Mouse (Mus musculus): Measurements from ENCODE around the gene Slc30a1.

Gene Slc30a1

GRCm38 (mm10) chr1:191896806-191897552 is 9.6 kb upstream of the Slc30a1 start:
- DNase-seq (ENCODE audit: low read depth) = no peak

GRCm38 (mm10) chr1:191905637-191906533 is 682 bp upstream of the Slc30a1 start:
- no peak for DNase-seq (ENCODE audit: low read depth)

- peak; percentile 80 for DNase-seq (ENCODE audit: low read depth)
These were observed 854 bp downstream of the Slc30a1 start for GRCm38 (mm10) chr1:191907431-191907810.

GRCm38 (mm10) chr1:191908906-191909305 is 2.3 kb downstream of the Slc30a1 start:
- no peak for DNase-seq (ENCODE audit: low read depth)

GRCm38 (mm10) chr1:191909316-191909715 is 2.7 kb downstream of the Slc30a1 start:
- DNase-seq (ENCODE audit: low read depth) = no peak

- DNase-seq (ENCODE audit: low read depth) = no peak
These were observed 4.1 kb downstream of the Slc30a1 start for GRCm38 (mm10) chr1:191910646-191911045.

- no peak for DNase-seq (ENCODE audit: low read depth)
These were observed 4.6 kb downstream of the Slc30a1 start for GRCm38 (mm10) chr1:191911067-191911668.

GRCm38 (mm10) chr1:191914647-191915046 is 8.1 kb downstream of the Slc30a1 start:
- no peak for DNase-seq (ENCODE audit: low read depth)

- DNase-seq (ENCODE audit: low read depth) = no peak
These were observed 9.0 kb downstream of the Slc30a1 start for GRCm38 (mm10) chr1:191915586-191915985.

GRCm38 (mm10) chr1:191916876-191917275 is 10.3 kb downstream of the Slc30a1 start:
- no peak for DNase-seq (ENCODE audit: low read depth)

GRCm38 (mm10) chr1:191919336-191919735 is 12.8 kb downstream of the Slc30a1 start:
- no peak for DNase-seq (ENCODE audit: low read depth)

- DNase-seq (ENCODE audit: low read depth) = no peak
These were observed 15.1 kb downstream of the Slc30a1 start for GRCm38 (mm10) chr1:191921701-191922100.

- no peak for DNase-seq (ENCODE audit: low read depth)
These were observed 18.9 kb downstream of the Slc30a1 start for GRCm38 (mm10) chr1:191925496-191925895.

- DNase-seq (ENCODE audit: low read depth) = no peak
These were observed 20.1 kb downstream of the Slc30a1 start for GRCm38 (mm10) chr1:191926681-191927080.

- DNase-seq (ENCODE audit: low read depth) = no peak
These were observed 21.8 kb downstream of the Slc30a1 start for GRCm38 (mm10) chr1:191928345-191928744.

GRCm38 (mm10) chr1:191929065-191929464 is 22.5 kb downstream of the Slc30a1 start:
- DNase-seq (ENCODE audit: low read depth) = no peak

- no peak for DNase-seq (ENCODE audit: low read depth)
These were observed 23.4 kb downstream of the Slc30a1 start for GRCm38 (mm10) chr1:191929897-191930524.

- DNase-seq (ENCODE audit: low read depth) = no peak
These were observed 24.0 kb downstream of the Slc30a1 start for GRCm38 (mm10) chr1:191930525-191931105.

GRCm38 (mm10) chr1:191932286-191932985 is 25.9 kb downstream of the Slc30a1 start:
- no peak for DNase-seq (ENCODE audit: low read depth)

GRCm38 (mm10) chr1:191932986-191933632 is 26.5 kb downstream of the Slc30a1 start:
- no peak for DNase-seq (ENCODE audit: low read depth)

- DNase-seq (ENCODE audit: low read depth) = no peak
These were observed 37.1 kb downstream of the Slc30a1 start for GRCm38 (mm10) chr1:191943638-191944037.

Data from induced T-regulatory cell, adult 2 months (primary cell).